Mouse (Mus musculus): ENCODE results near the gene Tapbp.

DNA sequence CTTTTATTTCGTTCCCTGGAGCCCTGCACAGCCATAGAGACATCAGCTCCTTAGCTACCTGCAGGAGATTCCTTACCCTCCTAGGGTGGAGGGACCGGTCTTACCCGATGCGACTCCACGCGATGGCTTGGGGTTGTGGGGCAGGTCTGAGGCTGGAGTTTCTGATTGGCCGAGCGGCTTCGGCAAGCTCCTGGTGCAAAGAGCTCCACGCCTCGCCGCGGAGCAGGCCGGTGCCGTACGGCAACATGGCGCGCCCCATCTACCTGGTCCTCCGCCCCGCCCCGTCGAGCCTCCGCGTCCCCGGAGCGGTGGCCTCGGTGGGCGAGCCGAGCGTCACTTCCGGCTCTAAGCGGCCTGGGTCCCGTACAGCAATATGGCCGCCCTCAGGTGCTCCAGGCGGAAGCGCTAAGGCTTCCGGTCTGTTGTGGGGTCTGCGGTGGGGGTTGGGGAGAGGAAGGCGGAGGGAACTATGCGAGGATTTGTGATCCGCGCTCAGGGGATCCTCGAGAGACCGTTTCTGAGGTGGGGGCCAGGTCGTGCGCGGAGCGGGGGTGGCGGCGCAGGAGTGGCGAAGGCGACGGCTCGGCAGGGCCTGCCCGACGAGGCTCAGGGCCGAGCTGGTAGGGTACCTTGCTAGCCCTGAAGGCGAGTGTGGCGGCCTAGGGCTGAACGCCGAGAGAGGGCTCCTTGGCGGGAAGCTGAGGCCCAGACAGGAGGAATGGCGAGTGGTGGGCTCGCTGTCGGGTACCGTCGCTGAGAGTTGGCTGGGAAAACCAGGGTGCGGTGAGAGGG is 6.4 kb upstream of the Tapbp start, which contains the start of gene Daxx:
- TF ChIP-seq E2F4 (IDR thresholded peaks at IDR 0.05; ENCODE audit: insufficient read depth) (no peak), MYOG (IDR thresholded peaks at IDR 0.05; ENCODE audit: control insufficient read depth in 1 of 3, insufficient read depth in 1 of 3, insufficient read length in 2 of 3, low read depth in 2 of 3) (no peak), POLR2A (IDR thresholded peaks at IDR 0.05; ENCODE audit: insufficient read length, low read depth) (peak; percentile 58), CEBPB (IDR thresholded peaks at IDR 0.05; ENCODE audit: insufficient read depth, poor library complexity, severe bottlenecking) (no peak), USF1 (IDR thresholded peaks at IDR 0.05; ENCODE audit: low read depth) (no peak), POLR2AphosphoS2 (IDR thresholded peaks at IDR 0.05; ENCODE audit: insufficient read length, low read depth) (peak; percentile 34), MAX (IDR thresholded peaks at IDR 0.05; ENCODE audit: low read depth) (no peak), TCF3 (IDR thresholded peaks at IDR 0.05; ENCODE audit: insufficient read length, low read depth) (no peak), SRF (IDR thresholded peaks at IDR 0.05; ENCODE audit: control insufficient read depth, insufficient read length, low read depth) (no peak)
